Mouse (Mus musculus): ENCODE data around the gene Tab2. TPM values are rescaled to one million over a fixed set of nuclear protein-coding genes. Genes with fewer than 3 reads are reported as not detected.

Gene Tab2
- total and polyA plus RNA-seq, 3 experiments, result 13.7 to 43.5 (median 30.4) TPM

GRCm38 (mm10) chr10:7987521-7987920 lies 31.5 kb upstream of the Tab2 start:
- Histone ChIP-seq H3K4me2 (ENCODE audit: insufficient read depth, low read depth, poor library complexity, severe bottlenecking) (no peak overlapping the region), H3K9me3 (replicated peaks; ENCODE audit: low read length) (peaks cover 7% of the 10 kb centered on the region), H3K4me1 (ENCODE audit: control insufficient read depth in 1 of 2, insufficient read depth in 2 of 2) (peaks cover 4% of the 10 kb centered on the region in 2 experiments; a peak in 3 of 4 replicates), H3K36me3 (replicated peaks in 1 of 2; ENCODE audit: control insufficient read depth in 1 of 2, insufficient read depth in 1 of 2, low read length in 1 of 2) (no peaks in the 10 kb centered on the region), H3K79me2 (replicated peaks; ENCODE audit: control insufficient read depth, extremely low read depth, insufficient read depth, poor library complexity, severe bottlenecking) (no peaks in the 10 kb centered on the region), H3K9ac (ENCODE audit: insufficient read depth, low read depth) (no peak overlapping the region), H3K27me3 (replicated peaks) (no peaks in the 10 kb centered on the region), H3K4me3 (replicated peaks in 1 of 3; ENCODE audit: low read depth in 2 of 3, low read length in 2 of 3, poor library complexity in 1 of 3) (no peak overlapping the region), H3K27ac (ENCODE audit: insufficient read depth, low read depth) (no peak overlapping the region)
- DNase-seq (ENCODE audit: extremely low read depth), result no peak
- dilution Hi-C loops (cut with MboI; ENCODE audit: extremely low pct_ligation_motif_present, extremely low pct_unique_long_range_greater_than_20kb, low sequenced_read_pairs) (no loop called here), in situ Hi-C loops (cut with MboI; ENCODE audit: low pct_ligation_motif_present, low pct_unique_long_range_greater_than_20kb, low sequenced_read_pairs) (no loop called here)
- TF ChIP-seq EP300 (IDR thresholded peaks at IDR 0.05; ENCODE audit: low read length) (no peak), MYC (IDR thresholded peaks at IDR 0.05; ENCODE audit: low read depth, low read length) (no peak), ZKSCAN1 (IDR thresholded peaks at IDR 0.05; ENCODE audit: borderline replicate concordance, low read depth, low read length) (no peak), SMC3 (IDR thresholded peaks at IDR 0.05; ENCODE audit: low read depth, low read length) (no peak), TBP (conservative IDR thresholded peaks at IDR 0.05; ENCODE audit: low read depth, low read length) (no peak), HCFC1 (IDR thresholded peaks at IDR 0.05; ENCODE audit: low read depth, low read length) (no peak), ETS1 (conservative IDR thresholded peaks at IDR 0.05; ENCODE audit: low read depth, low read length) (no peak), RAD21 (IDR thresholded peaks at IDR 0.05; ENCODE audit: low read depth, low read length) (no peak), PAX5 (IDR thresholded peaks at IDR 0.05; ENCODE audit: low read length) (no peak), USF2 (conservative IDR thresholded peaks at IDR 0.05; ENCODE audit: low read depth, low read length) (no peak), ZC3H11A (IDR thresholded peaks at IDR 0.05; ENCODE audit: low read depth, low read length) (no peak), USF1 (IDR thresholded peaks at IDR 0.05; ENCODE audit: low read depth, low read length) (no peak), CTCF (conservative IDR thresholded peaks at IDR 0.05 in 1 of 2, IDR thresholded peaks at IDR 0.05 in 1 of 2; ENCODE audit: low read depth in 2 of 2, low read length in 2 of 2) (no peak), IRF4 (IDR thresholded peaks at IDR 0.05; ENCODE audit: low read depth, low read length) (no peak)

GRCm38 (mm10) chr10:7976462-7976861 lies 20.4 kb upstream of the Tab2 start:
- DNase-seq (ENCODE audit: extremely low read depth), result no peak
- H3K4me2 ChIP-seq (ENCODE audit: insufficient read depth, low read depth, poor library complexity, severe bottlenecking), result no peak overlapping the region
- TF ChIP-seq TBP (conservative IDR thresholded peaks at IDR 0.05; ENCODE audit: low read depth, low read length) (no peak), RCOR1 (conservative IDR thresholded peaks at IDR 0.05; ENCODE audit: low read depth, low read length) (no peak), TCF12 (IDR thresholded peaks at IDR 0.05; ENCODE audit: low read depth, low read length) (no peak), POLR2AphosphoS2 (IDR thresholded peaks at IDR 0.05; ENCODE audit: low read depth, low read length) (no peak), HCFC1 (IDR thresholded peaks at IDR 0.05; ENCODE audit: low read depth, low read length) (no peak), ZNF384 (IDR thresholded peaks at IDR 0.05; ENCODE audit: low read depth, low read length) (no peak), BHLHE40 (IDR thresholded peaks at IDR 0.05; ENCODE audit: low read depth, low read length) (no peak), IRF4 (IDR thresholded peaks at IDR 0.05; ENCODE audit: low read depth, low read length) (no peak), JUND (conservative IDR thresholded peaks at IDR 0.05; ENCODE audit: low read depth, low read length) (no peak), RAD21 (IDR thresholded peaks at IDR 0.05; ENCODE audit: low read depth, low read length) (no peak), GABPA (IDR thresholded peaks at IDR 0.05; ENCODE audit: insufficient replicate concordance, low read depth, low read length) (no peak), ETS1 (conservative IDR thresholded peaks at IDR 0.05; ENCODE audit: low read depth, low read length) (no peak), MAX (IDR thresholded peaks at IDR 0.05; ENCODE audit: low read length) (no peak), USF2 (conservative IDR thresholded peaks at IDR 0.05; ENCODE audit: low read depth, low read length) (no peak), POLR2A (IDR thresholded peaks at IDR 0.05; ENCODE audit: low read depth, low read length) (no peak), ZMIZ1 (IDR thresholded peaks at IDR 0.05; ENCODE audit: low read depth, low read length) (no peak), SIN3A (IDR thresholded peaks at IDR 0.05; ENCODE audit: low read length) (no peak)
- peaks cover 4% of the 10 kb centered on the region for H3K9me3 ChIP-seq (replicated peaks; ENCODE audit: low read length)
- in situ Hi-C loops (cut with MboI; ENCODE audit: low pct_ligation_motif_present, low pct_unique_long_range_greater_than_20kb, low sequenced_read_pairs), result no loop called here
- H3K36me3 ChIP-seq (replicated peaks in 1 of 2; ENCODE audit: control insufficient read depth in 1 of 2, insufficient read depth in 1 of 2, low read length in 1 of 2), result no peaks in the 10 kb centered on the region
- no peaks in the 10 kb centered on the region for H3K79me2 ChIP-seq (replicated peaks; ENCODE audit: control insufficient read depth, extremely low read depth, insufficient read depth, poor library complexity, severe bottlenecking)
- no peaks in the 10 kb centered on the region; a peak in 1 of 4 replicates for H3K4me1 ChIP-seq (ENCODE audit: control insufficient read depth in 1 of 2, insufficient read depth in 2 of 2)
- H3K4me3 ChIP-seq (replicated peaks in 1 of 3; ENCODE audit: low read depth in 2 of 3, low read length in 2 of 3, poor library complexity in 1 of 3), result no peak overlapping the region
- H3K27ac ChIP-seq (ENCODE audit: insufficient read depth, low read depth), result no peak overlapping the region
- dilution Hi-C loops (cut with MboI; ENCODE audit: extremely low pct_ligation_motif_present, extremely low pct_unique_long_range_greater_than_20kb, low sequenced_read_pairs), result no loop called here
- no peaks in the 10 kb centered on the region for H3K27me3 ChIP-seq (replicated peaks)
- no peak overlapping the region for H3K9ac ChIP-seq (ENCODE audit: insufficient read depth, low read depth)
